Mouse (Mus musculus) frontal cortex, postnatal 36 days (tissue): ENCODE measurements around the gene AC129217.1.
"Not testable (repeated sequence)": the region's sequence is repeated elsewhere in the genome, so short reads cannot be mapped to it uniquely, and the experiment has no call there.

Experiments
- DNase-seq, 2 experiments: peaks; one replicate each; pipeline ENCODE4 v3.0.0; 2022; ENCODE audit warnings: low spot score in 2 of 2

AC129217.1 gene

DNA sequence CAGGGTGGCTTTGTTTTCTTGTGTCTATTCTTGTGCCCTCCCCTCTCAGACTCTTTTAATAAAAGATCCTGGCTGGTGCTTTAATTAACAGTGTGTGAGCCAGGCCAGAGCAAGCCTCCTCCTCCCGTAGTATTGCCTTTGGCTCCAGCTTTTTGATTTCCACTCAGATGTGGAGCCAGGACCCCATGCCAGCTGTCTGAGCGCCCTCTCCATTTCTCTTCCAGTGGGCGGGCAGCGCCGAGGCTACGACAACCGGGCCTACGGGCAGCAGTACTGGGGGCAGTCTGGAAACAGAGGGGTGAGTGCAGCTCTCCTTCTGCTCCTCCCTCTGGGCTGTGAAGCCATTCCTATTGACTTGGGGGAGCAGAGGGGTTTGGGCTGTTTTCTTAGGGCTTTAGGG, 1.1 kb downstream of the AC129217.1 start:
- no peak for DNase-seq

DNA sequence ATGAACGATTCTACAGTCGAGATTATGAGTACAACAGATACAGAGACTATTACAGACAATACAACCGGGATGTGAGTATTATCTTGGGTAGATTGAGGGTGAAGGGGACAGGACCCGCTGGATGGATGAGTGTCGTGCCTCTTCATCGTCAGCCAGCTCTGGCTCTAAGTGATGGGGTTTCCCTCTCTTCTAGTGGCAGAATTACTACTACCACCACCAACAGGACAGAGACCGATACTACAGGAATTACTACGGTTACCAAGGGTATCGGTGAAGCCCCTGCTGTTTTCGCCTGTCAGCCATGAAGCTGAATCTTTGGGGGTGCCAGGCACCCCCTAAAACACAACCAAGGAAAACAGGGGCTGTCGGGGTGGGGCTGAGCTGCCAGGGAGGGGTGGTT, 1.7 kb downstream of the AC129217.1 start:
- no peak for DNase-seq

GRCm38 (mm10) chr19:8832971-8833370, 3.4 kb downstream of the AC129217.1 start:
- no peak for DNase-seq

DNA sequence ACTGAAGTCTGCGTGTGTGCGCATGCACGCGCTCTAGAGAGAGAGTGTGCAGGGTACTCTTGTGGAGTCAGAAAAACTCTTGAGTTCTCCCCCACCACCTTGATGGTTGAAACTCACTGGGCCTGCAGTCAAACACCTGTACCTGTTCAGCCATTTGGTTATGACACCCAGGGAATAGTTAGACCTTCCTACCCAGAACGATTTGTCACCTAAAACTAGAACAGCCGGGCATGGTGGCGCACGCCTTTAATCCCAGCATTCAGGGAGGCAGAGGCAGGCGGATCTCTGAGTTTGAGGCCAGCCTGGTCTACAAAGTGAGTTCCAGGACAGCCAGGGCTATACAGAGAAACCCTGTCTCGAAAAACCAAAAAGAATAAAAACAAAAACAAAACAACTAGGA, 6.8 kb downstream of the AC129217.1 start:
- not testable (repeated sequence) for DNase-seq

DNA sequence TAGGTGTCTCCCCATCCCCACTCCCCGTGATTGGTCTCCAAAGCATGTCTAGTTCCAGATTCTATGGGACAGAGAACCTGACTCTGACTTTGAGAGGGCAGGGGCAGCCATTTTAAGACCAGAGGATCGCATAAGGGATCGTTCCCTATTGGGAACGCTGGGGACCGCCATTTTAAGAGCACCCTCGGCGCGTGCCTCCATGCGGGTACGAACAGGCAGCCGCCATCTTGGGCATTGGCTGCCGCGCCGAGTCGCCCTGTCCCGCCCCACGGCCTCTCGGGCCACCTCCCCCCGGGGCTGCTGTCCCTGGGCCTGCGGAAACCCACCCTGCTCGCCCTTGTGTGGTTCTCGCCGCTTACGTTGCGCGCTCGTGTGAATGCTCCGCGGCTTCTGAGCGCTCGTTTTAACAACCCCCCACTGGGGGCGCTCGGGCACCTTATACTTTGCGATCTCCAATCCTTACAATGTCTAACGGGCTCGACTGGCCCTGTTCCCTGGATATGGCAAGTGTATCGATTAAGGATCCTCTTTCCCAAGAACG, 7.7 kb downstream of the AC129217.1 start, which contains the start of gene Bscl2:
Gene Bscl2 (plus strand): TSS at position 217 of the 541 bp plus-strand sequence.
- peak; percentile 84 to 91 for DNase-seq

GRCm38 (mm10) chr19:8838041-8838730, 8.6 kb downstream of the AC129217.1 start:
- DNase-seq = peak in 1 of 2 experiments; percentile 48

GRCm38 (mm10) chr19:8839103-8839907, 9.7 kb downstream of the AC129217.1 start, which contains the start of gene Gng3:
TSS of gene Gng3 (minus strand) at chr19:8839194.
- peak; percentile 88 to 90 for DNase-seq

DNA sequence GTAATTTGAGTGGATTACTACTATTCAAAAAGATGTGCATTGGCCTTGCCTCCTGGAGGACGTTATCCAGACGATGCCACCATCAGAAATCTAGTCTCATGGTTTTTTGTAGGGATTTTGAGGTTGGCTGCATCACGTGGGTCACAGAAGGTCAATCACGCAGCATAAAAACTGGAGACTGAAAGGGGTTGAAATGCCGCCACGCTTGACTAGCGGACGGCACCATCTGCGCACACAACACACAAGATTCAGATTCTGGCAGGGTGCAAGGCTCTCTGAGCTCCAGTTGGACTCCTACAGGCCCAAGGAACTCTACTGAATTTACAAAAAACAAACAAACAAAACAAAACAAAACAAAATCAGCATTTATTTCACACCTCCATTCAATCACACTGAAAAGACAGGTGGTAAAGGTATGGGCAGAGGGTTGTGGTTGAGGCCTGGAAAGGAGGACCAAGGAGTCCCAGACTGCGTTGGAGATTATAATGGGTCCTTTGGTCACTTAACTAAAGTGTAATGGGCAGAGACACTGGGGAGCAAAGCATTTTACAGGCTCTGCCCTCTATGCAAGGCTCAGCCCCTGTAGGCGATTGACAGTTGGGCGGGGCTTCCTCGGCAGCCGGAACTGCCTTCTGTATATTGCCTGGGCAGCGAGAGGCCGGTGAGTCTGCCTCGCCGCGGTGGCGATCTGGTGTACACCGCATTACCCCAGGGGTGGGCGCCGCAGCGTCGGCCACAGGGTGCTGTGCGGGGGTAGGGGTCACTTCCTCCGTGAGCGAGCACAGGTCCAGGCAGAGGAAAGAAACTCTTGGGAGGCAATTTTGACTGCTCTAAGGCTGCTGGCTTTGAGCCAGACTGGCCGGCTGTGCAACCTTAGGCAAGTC, 10.6 kb downstream of the AC129217.1 start:
- peak; percentile 69 to 80 for DNase-seq

GRCm38 (mm10) chr19:8841012-8841411, 11.4 kb downstream of the AC129217.1 start:
- no peak for DNase-seq

DNA sequence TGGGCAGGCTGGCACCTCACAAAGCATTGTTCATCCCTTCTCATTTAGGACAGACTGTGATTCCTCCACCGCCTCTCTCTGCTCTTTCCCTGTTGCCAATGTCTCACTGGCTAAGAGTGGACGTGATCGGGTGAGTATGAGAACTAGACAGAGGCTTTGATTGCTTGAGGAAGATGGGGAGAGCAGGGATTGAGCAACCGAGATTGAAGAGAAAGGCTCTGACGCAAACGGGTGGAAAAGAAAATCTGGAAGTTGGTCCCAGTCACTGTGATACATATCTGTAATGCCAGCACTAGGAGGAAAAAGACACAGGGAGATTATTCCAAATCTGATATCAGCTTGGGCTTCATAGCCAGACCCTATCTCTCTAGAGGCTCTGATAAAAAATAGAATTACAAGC, 13.4 kb downstream of the AC129217.1 start:
- no peak for DNase-seq

DNA sequence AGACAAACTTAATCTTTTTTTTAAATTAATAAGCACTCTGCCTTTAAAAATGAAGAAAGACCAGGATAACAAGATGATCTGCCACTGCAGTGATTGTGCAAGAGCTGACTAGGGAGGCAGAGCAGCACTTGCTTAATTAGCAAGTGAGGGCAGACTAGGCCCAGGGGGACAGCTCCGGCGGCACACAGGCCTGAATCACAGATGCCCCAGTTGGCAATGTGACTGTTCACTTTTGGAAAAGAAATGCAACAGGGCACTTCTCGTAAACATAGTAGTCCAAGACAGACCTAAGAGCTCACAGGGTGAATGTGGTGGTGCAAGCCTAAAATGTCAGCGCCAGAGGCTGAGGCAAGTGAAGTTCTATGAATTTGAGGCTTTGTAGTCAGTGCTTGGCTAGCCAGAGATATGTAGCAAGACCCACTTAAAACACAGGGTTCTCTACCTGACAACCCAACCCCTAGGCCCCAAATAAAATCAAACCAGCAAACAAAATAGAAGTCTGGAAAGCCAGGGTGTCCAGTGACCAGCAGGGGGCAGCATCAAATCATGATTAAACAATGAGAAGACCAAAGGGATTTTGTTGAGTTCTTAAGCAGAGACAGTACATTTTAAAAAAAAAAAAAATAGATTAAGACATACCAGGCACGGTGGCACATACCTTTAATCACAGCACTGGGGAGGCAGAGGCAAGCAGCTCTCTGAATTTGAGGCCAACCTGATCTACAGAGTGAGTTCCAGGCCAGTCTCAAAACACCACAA, 15.0 kb downstream of the AC129217.1 start:
- DNase-seq = peak; percentile 71 to 82

GRCm38 (mm10) chr19:8848356-8848755, 18.8 kb downstream of the AC129217.1 start:
- DNase-seq = no peak

- no peak for DNase-seq
These were observed 20.9 kb downstream of the AC129217.1 start, which contains the start of gene Lrrn4cl for GRCm38 (mm10) chr19:8850402-8850901. TSS of gene Lrrn4cl (plus strand) at chr19:8850768.

- no peak for DNase-seq
These were observed 22.1 kb downstream of the AC129217.1 start for GRCm38 (mm10) chr19:8851639-8852038.

DNA sequence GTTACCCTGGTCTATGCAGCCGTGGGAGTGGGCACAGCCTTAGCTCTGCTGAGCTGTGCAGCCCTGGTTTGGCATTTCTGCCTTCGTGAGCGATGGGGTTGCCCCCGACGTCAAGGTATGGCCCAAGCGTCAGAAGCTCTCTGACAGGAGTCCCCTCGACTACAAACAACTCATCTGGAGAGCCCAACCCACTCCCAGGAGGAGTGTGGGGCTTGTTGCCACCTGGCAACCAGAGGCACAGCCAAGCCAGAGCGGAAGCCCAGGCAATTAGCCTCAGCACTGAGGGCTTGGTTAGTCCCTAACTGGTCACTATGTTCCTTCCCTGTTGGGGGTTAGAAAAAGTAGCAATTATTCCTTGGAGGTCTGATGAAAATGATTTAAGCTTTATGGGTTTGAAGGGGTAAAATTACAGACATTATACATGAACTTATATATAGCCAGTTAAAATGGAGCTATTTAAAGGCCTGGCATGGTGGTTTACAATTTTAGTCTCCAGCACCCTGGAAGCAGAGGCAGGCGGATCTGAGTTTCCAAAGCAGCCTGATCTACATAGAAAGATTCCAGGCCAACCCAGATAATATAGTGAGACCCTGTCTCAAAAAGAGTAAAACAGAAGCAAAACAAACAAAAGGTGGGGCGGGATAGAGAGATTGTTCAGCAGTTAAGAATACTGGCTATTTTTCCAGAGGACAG, 22.8 kb downstream of the AC129217.1 start:
- DNase-seq = no peak

DNA sequence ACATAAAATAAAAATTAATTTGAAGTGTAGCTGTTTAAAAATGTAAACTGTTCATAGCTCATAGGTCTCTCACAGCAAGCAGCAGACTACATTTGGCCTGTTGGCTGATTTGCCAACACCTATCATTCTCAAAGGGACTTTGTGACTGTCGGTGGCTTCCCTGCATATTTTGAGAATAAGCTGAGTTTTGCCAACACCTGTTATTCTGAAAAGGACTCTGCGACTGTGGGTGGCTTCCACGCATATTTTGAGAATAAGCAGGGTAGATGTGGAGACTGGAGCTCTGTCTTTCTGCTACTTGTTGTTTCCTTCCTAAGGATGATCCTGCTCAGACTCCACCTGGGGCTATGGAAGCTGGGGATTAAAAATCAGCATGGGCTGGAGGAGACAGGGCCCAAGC, 23.5 kb downstream of the AC129217.1 start:
- peak in 1 of 2 experiments; percentile 55 for DNase-seq

DNA sequence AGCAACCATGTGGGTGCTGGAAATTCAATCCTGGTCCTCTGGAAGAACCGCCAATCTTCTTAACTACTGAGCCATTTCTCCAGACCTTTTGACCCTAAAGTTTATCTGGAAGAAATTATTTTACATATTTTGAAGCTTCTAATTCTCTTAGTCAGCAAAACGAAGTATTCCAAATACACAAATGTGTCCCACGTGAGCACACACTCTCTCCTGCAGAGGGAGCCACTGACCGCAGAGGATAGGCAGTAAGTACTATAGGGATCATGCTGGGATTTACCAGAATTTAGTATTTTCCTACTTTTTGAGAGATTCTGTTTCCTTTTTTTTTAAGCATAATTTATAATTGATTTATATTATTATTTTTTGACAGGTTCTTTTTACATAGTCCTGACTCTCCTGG, 28.1 kb downstream of the AC129217.1 start:
- DNase-seq = no peak

- DNase-seq = no peak
These were observed 29.4 kb downstream of the AC129217.1 start for GRCm38 (mm10) chr19:8859018-8859417.

DNA sequence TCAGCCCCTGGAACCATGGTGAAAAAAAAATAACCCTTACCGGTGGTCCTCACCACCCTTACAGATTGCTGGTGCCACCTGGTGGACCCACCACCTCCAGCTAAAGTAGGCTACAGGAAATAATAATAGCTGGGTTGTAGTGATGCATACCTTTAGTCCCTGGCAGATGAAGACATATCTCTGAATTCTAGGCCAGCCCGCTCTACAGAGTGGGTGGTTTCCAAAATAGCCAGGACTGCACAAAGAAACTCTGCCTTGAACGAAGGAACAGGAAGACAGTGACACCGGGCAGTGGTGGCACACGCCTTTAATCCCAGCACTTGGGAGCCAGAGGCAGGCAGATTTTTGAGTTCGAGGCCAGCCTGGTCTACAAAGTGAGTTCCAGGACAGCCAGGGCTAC, 34.7 kb downstream of the AC129217.1 start:
- no peak for DNase-seq

DNA sequence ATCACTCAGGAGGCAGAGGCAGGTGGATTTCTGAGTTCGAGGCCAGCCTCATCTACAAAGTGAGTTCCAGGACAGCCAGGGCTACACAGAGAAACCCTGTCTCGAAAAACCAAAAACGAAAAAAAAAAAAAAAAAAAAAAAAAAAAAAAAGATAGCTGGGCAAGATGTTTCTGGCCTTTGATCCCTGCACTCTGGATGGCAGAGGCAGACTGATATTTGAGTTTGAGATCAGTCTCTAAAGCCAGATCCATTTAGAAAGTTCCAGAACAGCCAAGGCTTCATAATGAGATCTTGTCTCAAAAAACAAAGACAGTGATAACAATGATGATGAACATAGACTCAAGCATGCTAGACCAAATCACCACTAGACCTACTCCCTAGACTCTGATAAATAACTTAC, 40.8 kb downstream of the AC129217.1 start:
- not testable (repeated sequence) for DNase-seq
